Mouse (Mus musculus) monocyte, adult 5-6 weeks (primary cell): ENCODE measurements around the gene Wdr3. TPM values are rescaled to one million over a fixed set of nuclear protein-coding genes. Genes with fewer than 3 reads are reported as not detected.
A peak's percentile ranks its signal among the peaks of the same experiment; 100 is the strongest.

Source experiments
- ATAC-seq: fragments of 153-309, 156-312 bp; replicated peaks from 2 replicates; pipeline ENCODE4 v1.8.0; 2017; ENCODE audit warnings: mild to moderate bottlenecking; ENCODE audit not compliant: low TSS enrichment, insufficient number of reproducible peaks, severe bottlenecking, poor library complexity, low FRiP score
- total RNA-seq: library from RNA; stranded (forward); fragments of 200-1000, 200-491, 200-594 nt; gene quantifications from 3 replicates; pipeline ENCODE4 v1.2.3, GENCODE M21; 2017

The Wdr3 gene
- total RNA-seq, result 106 to 184 TPM (median 140 TPM) in 3 replicates

DNA sequence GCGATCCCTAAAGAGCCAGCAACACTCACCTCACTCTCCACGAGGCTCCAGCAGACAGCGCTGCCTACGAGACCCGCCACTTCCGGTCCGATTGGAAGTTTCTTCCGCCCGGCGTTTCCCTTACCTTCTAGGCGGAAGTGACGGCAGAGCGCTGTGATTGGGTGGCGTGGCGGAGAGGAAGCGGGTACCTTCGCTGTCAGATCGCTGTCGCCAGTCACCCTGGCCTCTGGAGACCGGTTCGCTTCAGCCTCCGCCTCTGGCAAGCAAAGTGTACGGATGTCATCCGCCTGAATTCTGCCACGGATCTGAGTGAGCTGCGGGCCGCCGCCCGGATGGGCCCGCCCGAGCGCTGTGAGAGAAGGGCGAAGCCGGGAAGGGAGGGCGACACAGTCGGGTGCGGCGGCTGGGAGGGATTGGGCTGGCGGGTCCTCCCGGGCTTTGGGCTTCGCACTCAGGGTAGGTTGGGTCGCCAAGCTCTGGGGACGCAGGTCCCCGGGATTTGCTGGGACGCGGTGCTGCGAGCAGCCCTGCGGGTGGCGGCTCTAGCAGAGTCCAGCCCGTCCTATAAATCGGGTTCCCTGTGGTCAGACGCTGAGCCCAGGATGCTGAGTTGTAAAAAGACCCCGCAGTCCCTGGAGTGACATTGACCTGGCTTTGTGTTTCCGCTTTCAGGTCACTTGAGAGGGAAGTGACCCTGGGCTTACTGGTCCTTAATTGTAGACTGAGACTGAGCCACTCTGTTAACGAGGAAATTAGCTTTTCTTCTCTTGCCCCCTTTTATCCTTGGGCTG lies at the start of gene Wdr3, which contains the start of gene Gdap2:
TSS of gene Wdr3 (minus strand) at position 93 of the 791 bp plus-strand sequence.
TSS of gene Gdap2 (plus strand) at position 67 of the 791 bp plus-strand sequence.
- peak; percentile 98 for ATAC-seq

- ATAC-seq, result no peak
These were observed 44.8 kb upstream of the Wdr3 start for GRCm38 (mm10) chr3:100206973-100207372.

DNA sequence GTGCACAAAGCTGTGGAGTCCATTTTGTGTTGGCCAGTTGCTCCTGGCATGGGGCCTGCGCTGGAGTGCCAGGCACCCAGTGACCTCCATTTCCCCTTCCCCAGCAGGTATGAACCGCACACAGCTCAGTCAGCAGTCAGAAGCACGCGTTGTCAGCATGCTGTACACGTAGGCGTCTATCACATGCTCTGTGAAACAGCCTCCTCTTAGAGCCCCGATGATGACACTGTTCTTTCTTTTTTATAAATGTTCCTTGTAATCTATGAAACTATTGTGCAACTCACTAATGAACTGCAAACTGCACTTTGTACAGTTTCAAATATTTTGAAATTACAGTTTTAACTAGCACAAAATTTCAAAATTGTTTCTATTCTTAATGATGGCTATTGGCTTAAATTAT lies 39.3 kb upstream of the Wdr3 start:
- no peak for ATAC-seq

DNA sequence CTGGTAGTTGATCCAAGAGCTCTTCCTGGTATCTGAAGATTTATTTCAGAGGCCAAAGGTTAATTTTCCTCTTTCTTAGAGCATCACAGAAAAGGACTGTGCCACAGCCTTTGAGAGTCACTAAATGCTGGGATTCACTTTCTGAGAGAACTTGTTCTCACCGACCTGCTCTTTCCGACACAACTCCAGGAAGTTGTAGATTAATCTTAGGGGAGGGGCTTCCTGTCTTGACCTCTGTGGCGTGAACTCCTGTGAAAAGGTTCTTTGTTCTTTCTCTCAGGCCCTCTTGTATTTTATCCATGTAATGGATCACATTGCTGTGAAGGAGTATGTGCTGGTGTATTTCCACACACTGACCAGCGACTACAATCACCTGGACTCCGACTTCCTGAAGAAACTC lies 32.0 kb upstream of the Wdr3 start:
- ATAC-seq, result no peak

DNA sequence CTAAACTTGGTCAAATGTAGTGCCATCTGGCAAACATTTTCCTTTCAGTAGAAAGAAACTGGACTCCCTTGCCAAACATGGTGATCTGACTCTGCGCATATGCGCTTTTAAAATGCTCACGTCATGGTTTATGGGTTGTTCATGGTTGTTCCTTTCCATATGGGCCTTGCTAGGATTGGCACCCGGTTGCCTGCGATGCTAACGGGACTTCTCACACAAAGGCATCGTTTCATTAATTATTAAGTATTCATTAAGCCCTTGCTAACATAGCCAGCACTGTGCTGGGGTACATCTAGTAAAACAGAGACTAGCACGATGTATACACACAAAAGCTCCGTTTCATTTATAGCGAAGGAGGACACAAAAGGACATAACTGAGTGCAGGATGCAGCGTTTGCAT lies 27.7 kb upstream of the Wdr3 start:
- ATAC-seq, result no peak

- ATAC-seq, result no peak
These were observed 27.2 kb upstream of the Wdr3 start for GRCm38 (mm10) chr3:100189444-100189843.

- ATAC-seq, result no peak
These were observed 18.3 kb upstream of the Wdr3 start for GRCm38 (mm10) chr3:100180471-100180870.

GRCm38 (mm10) chr3:100176031-100176430 lies 13.8 kb upstream of the Wdr3 start:
- ATAC-seq, result peak; percentile 74

DNA sequence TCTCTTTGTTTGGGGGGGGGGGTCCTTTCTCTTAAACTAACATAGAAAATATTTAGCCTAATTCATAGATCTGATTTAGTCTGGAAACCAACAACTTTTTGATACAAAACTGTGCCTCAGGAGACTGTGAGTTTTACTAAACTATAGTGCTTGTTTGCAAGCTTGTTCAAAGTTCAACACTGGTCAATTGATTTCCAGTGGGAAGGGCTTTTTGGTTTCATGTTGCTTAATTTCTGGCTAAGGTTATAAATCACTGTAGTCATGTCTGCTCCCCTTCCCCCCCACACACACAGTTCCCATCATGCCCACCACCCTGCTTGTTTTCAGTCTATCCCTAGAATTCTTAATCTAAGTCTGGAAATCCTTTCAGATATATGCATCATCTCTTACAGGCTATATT lies 2.8 kb upstream of the Wdr3 start:
- ATAC-seq, result no peak

DNA sequence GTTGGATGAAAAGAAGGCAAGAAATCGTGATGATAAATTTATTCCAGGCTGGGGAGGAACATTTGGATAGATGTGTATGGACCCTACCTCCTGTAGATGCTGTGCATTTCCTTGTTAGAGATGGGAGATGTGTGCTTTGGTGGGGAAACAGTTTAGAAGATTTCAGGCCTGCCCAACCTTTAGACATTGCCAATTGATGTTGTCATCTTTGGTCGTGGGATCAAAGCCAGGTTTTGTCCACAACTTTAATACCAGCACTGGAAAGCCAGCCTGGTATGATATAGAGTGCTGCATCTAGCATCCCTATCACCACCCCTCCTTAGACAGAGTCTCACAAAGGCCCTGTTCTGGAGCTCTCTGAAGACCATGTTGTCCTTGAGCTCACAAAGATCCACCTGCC lies 1.3 kb upstream of the Wdr3 start:
- ATAC-seq, result no peak

GRCm38 (mm10) chr3:100161665-100162314 lies 417 bp downstream of the Wdr3 start:
- no peak for ATAC-seq

- peak; percentile 51 for ATAC-seq
These were observed 1.3 kb downstream of the Wdr3 start for GRCm38 (mm10) chr3:100160682-100161445.

DNA sequence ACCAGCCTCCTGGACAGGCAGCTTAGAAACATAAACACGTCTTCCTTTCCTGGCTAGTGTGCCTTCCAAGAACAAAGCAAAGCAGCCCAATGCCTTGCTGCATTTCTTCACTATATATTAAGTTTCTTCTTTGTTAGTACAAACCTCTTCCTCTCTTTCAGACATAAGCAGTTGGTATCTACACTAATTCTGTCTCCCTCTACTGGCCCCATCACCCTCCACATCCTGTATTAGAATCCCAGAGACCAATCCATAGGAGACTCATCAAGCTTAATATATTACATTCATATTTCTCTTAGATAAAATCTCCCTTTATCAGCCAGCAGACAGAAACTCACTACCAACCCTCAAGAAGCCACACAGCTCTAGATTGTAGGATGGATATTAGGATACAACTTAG lies 39.8 kb downstream of the Wdr3 start:
- no peak for ATAC-seq

DNA sequence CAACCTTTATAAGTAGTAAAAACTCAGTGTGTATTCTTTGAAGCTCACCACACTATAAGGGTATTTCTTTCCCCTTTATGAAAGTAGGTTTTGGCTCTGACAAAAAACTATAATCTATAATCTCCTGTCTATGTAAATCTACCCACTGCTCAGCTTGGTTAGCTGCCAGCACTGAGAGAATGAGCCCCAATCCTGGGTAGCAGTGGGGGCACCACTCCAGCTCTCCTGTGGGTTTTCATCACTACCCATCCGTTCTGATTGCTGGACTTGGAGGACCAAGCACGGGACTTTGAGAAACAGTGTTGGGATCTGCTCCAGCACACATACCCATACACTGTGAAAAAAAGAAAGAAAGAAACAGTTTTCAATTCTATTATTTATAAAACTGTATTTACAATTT lies 40.2 kb downstream of the Wdr3 start:
- no peak for ATAC-seq

GRCm38 (mm10) chr3:100118681-100119080 lies 43.5 kb downstream of the Wdr3 start:
- no peak for ATAC-seq

GRCm38 (mm10) chr3:100106736-100107135 lies 55.5 kb downstream of the Wdr3 start:
- ATAC-seq, result no peak

GRCm38 (mm10) chr3:100102386-100103092 lies 59.7 kb downstream of the Wdr3 start:
- no peak for ATAC-seq
